Mouse (Mus musculus): ENCODE data around the gene Dip2a. TPM values are rescaled to one million over a fixed set of nuclear protein-coding genes. Genes with fewer than 3 reads are reported as not detected.
A peak's percentile ranks its signal among the peaks of the same experiment; 100 is the strongest.

Gene Dip2a
- polyA plus RNA-seq, 1 experiment from 2014 or later, result 7.1 TPM

DNA sequence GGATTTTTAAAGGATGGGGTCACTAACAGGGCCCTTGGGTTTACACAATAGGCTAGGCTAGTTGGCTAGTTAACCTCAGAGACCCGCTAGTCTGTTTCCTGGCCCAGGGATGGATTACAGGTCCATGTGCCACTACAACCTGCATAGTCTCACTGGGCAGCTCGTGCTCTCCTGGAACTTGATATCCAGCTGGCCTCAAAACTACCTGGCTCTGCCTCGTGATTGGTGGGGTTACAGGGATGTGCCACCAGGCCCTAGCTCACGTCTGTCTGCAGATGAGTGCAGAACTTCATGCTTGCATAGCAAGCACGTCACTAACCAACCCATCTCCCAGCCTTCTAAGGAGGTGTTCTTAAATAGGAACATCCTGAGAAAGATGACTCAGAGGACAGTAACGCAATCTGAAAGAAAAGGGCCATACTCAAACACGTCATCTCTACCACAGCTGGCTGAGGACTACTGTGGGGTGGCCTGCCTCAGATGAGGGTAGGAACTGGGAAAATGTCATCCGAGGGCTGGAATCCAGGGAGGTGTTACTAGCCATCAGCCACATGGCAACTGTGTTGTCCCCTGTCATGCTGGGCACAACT lies 12.3 kb upstream of the Dip2a start:
- no peak for ATAC-seq (ENCODE audit: low FRiP score)
- no peak for DNase-seq (ENCODE audit: low spot score)
- Histone ChIP-seq H3K4me1 (replicated peaks; ENCODE audit: control insufficient read depth, insufficient read depth, low read length) (no peaks in the 10 kb centered on the region), H3K27me3 (ENCODE audit: control insufficient read depth, insufficient read depth, low read length) (no peaks in the 10 kb centered on the region), H3K4me3 (ENCODE audit: low read depth, low read length) (no peak overlapping the region), H3K4me2 (replicated peaks; ENCODE audit: low read depth, low read length) (no peak overlapping the region), H3K36me3 (ENCODE audit: control insufficient read depth, insufficient read depth, low read length) (0 out of 2 replicates have a peak, but pooled peaks cover 2% of the 10 kb centered on the region), H3K27ac (ENCODE audit: low read depth, low read length) (no peak overlapping the region), H3K9me3 (ENCODE audit: control insufficient read depth, low read length) (no peaks in the 10 kb centered on the region), H3K9ac (ENCODE audit: low read depth, low read length) (no peak overlapping the region)
- WGBS, result 96% methylated on average over 8 of the region's 8 CpGs

DNA sequence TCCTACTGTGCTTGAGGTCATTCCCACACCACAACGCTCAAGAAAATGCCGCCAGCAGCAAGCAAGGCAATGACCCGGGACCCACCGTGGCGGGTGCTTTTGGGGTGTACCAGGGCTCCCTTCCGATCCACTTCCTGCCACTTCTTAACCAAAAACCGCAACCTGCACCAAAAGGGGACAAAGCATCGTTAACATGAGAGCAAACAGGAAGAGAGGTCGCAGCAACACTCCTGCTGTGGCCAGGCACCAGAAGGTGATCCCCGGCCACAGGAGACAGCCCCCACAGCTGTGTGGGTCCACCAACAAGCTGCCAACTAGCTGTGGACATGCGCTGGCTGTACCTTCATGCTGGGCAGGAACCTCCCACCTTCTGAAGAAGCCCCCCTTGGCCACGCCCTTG lies 9.9 kb upstream of the Dip2a start:
- Histone ChIP-seq H3K9me3 (ENCODE audit: control insufficient read depth, low read length) (no peaks in the 10 kb centered on the region), H3K27me3 (ENCODE audit: control insufficient read depth, insufficient read depth, low read length) (no peaks in the 10 kb centered on the region), H3K36me3 (ENCODE audit: control insufficient read depth, insufficient read depth, low read length) (0 out of 2 replicates have a peak, but pooled peaks cover 4% of the 10 kb centered on the region), H3K4me2 (replicated peaks; ENCODE audit: low read depth, low read length) (no peak overlapping the region), H3K4me1 (replicated peaks; ENCODE audit: control insufficient read depth, insufficient read depth, low read length) (no peaks in the 10 kb centered on the region), H3K4me3 (ENCODE audit: low read depth, low read length) (no peak overlapping the region), H3K9ac (ENCODE audit: low read depth, low read length) (no peak overlapping the region), H3K27ac (ENCODE audit: low read depth, low read length) (no peak overlapping the region)
- DNase-seq (ENCODE audit: low spot score) (no peak), ATAC-seq (ENCODE audit: low FRiP score) (no peak)
- 91% methylated on average over 12 of the region's 12 CpGs for WGBS

DNA sequence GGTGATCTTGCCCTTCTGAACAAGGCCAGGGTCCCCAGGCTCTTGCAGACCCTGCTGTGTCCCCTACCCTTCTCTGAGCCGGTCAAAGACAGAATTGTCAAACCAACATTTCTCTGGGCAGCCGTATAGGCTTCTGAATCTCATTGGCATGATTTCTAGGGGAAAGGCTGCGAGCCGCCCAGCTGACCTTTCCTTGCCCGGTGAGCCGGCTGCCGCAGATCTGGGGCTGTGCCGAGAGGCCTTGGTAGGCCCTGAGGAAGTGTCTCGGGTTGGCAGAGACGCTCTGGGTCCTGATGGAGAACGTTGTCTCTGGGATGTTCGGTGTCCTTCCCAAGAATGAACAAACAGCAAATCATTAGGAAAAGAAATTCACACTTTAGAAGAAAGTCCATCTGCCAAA lies 8.9 kb upstream of the Dip2a start:
- no peak overlapping the region for H3K4me2 ChIP-seq (replicated peaks; ENCODE audit: low read depth, low read length)
- no peak for DNase-seq (ENCODE audit: low spot score)
- 0 out of 2 replicates have a peak, but pooled peaks cover 4% of the 10 kb centered on the region for H3K36me3 ChIP-seq (ENCODE audit: control insufficient read depth, insufficient read depth, low read length)
- no peaks in the 10 kb centered on the region for H3K9me3 ChIP-seq (ENCODE audit: control insufficient read depth, low read length)
- no peaks in the 10 kb centered on the region for H3K4me1 ChIP-seq (replicated peaks; ENCODE audit: control insufficient read depth, insufficient read depth, low read length)
- H3K27ac ChIP-seq (ENCODE audit: low read depth, low read length), result no peak overlapping the region
- no peak overlapping the region for H3K9ac ChIP-seq (ENCODE audit: low read depth, low read length)
- no peaks in the 10 kb centered on the region for H3K27me3 ChIP-seq (ENCODE audit: control insufficient read depth, insufficient read depth, low read length)
- H3K4me3 ChIP-seq (ENCODE audit: low read depth, low read length), result no peak overlapping the region
- WGBS, result 97% methylated on average over 12 of the region's 12 CpGs
- ATAC-seq (ENCODE audit: low FRiP score), result no peak

DNA sequence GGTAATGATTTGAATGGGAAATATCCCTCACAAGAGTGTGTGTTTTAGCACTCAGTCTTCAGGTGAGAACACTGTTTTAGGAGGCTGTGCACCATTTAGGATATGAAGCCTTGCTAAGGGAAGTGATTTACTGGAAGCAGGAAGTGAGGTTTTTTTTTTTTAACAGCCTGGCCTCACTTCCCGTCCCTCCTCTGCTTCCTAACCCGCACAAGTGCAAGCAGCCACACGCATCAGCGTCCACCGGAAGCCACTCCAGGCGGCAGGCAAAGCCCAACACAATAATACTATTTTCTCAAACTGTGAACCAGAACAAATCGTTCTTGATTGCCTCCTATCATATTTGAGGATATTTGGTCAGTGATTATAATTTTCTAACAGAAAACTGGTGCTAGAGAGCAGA lies 6.9 kb upstream of the Dip2a start:
- no peak for DNase-seq (ENCODE audit: low spot score)
- Histone ChIP-seq H3K9ac (ENCODE audit: low read depth, low read length) (no peak overlapping the region), H3K4me1 (replicated peaks; ENCODE audit: control insufficient read depth, insufficient read depth, low read length) (no peaks in the 10 kb centered on the region), H3K27me3 (ENCODE audit: control insufficient read depth, insufficient read depth, low read length) (no peaks in the 10 kb centered on the region), H3K4me2 (replicated peaks; ENCODE audit: low read depth, low read length) (no peak overlapping the region), H3K9me3 (ENCODE audit: control insufficient read depth, low read length) (no peaks in the 10 kb centered on the region), H3K36me3 (ENCODE audit: control insufficient read depth, insufficient read depth, low read length) (0 out of 2 replicates have a peak, but pooled peaks cover 4% of the 10 kb centered on the region), H3K27ac (ENCODE audit: low read depth, low read length) (no peak overlapping the region), H3K4me3 (ENCODE audit: low read depth, low read length) (no peak overlapping the region)
- 90% methylated on average over 7 of the region's 7 CpGs for WGBS
- no peak for ATAC-seq (ENCODE audit: low FRiP score)

DNA sequence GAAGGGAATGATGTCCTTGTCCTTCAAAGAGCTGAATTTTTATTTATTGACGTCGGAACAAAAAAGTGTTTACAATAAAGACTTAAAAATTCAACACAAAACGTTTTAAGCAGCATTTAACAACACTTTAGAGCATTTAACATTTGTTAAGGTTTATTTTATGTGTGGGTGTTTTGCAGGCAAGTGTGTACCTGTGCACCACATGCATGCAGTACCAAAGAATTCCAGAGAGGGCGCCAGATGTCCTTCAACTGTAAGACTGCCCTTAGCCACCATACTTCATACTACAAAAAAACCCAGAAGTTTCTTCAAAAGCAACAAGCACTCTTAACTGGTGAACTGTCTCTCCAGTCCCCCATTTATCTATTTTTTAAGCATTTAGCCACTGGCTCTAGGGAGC lies 1.5 kb upstream of the Dip2a start:
- Histone ChIP-seq H3K4me3 (ENCODE audit: low read depth, low read length) (no peak overlapping the region), H3K36me3 (ENCODE audit: control insufficient read depth, insufficient read depth, low read length) (no peaks in the 10 kb centered on the region), H3K9ac (ENCODE audit: low read depth, low read length) (no peak overlapping the region), H3K4me1 (replicated peaks; ENCODE audit: control insufficient read depth, insufficient read depth, low read length) (0 out of 2 replicates have a peak, but pooled peaks cover 2% of the 10 kb centered on the region), H3K9me3 (ENCODE audit: control insufficient read depth, low read length) (no peaks in the 10 kb centered on the region), H3K27me3 (ENCODE audit: control insufficient read depth, insufficient read depth, low read length) (no peaks in the 10 kb centered on the region), H3K27ac (ENCODE audit: low read depth, low read length) (no peak overlapping the region), H3K4me2 (replicated peaks; ENCODE audit: low read depth, low read length) (no peak overlapping the region)
- ATAC-seq (ENCODE audit: low FRiP score), result no peak
- 9% methylated on average over 4 of the region's 4 CpGs for WGBS
- DNase-seq (ENCODE audit: low spot score), result peak; percentile 74

DNA sequence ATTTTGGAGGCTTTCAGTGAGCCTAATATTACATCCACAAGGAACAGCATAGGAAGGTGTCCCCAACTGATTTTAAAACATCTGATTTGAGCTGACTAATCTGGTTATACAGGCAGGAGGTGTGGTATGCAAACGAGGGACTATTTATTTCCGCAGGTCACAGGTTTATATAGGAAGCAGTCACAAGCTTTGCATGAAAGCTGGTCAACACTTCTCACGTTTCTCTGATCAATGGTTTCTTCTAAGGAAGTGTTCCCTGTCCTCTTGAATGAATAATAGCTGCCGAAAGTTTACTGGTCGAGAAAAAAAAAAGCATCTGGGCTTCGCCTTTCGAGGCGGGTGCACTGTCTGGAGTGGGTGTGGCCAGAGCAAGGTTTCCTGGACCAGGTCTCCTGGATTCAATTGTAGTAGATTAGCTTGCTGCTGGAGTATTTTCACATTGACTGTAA lies 976 bp upstream of the Dip2a start:
- H3K27ac ChIP-seq (ENCODE audit: low read depth, low read length), result no peak overlapping the region
- 0 out of 2 replicates have a peak, but pooled peaks cover 2% of the 10 kb centered on the region for H3K4me1 ChIP-seq (replicated peaks; ENCODE audit: control insufficient read depth, insufficient read depth, low read length)
- no peak for ATAC-seq (ENCODE audit: low FRiP score)
- H3K9me3 ChIP-seq (ENCODE audit: control insufficient read depth, low read length), result no peaks in the 10 kb centered on the region
- peak overlapping the region; percentile 55; the same call in 1 of the 2 replicates for H3K4me2 ChIP-seq (replicated peaks; ENCODE audit: low read depth, low read length)
- 38% methylated on average over 8 of the region's 8 CpGs for WGBS
- peak; percentile 7 for DNase-seq (ENCODE audit: low spot score)
- no peak overlapping the region for H3K9ac ChIP-seq (ENCODE audit: low read depth, low read length)
- no peaks in the 10 kb centered on the region for H3K27me3 ChIP-seq (ENCODE audit: control insufficient read depth, insufficient read depth, low read length)
- no peak overlapping the region for H3K4me3 ChIP-seq (ENCODE audit: low read depth, low read length)
- H3K36me3 ChIP-seq (ENCODE audit: control insufficient read depth, insufficient read depth, low read length), result no peaks in the 10 kb centered on the region

DNA sequence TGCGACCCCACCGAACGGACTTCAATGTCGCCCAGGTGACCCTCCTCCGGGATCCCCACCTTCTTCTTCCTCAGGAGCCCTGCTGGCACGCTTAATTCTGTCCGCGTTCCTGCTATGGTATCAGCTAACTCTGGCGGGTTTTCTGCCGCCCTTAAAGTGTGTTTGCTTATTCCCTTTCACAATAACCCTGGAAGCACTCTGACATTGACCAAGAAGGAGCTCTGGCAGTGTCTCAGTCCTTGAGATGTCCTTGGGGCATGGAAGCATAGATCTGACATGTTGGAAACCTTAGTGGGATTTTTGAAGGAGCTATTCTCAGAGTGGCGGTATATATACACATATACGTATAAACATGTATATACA lies 430 bp upstream of the Dip2a start:
- Histone ChIP-seq H3K9ac (ENCODE audit: low read depth, low read length) (peak overlapping the region; percentile 92), H3K4me3 (ENCODE audit: low read depth, low read length) (peak overlapping the region; percentile 82), H3K4me1 (replicated peaks; ENCODE audit: control insufficient read depth, insufficient read depth, low read length) (0 out of 2 replicates have a peak, but pooled peaks cover 2% of the 10 kb centered on the region), H3K36me3 (ENCODE audit: control insufficient read depth, insufficient read depth, low read length) (no peaks in the 10 kb centered on the region), H3K27ac (ENCODE audit: low read depth, low read length) (no peak overlapping the region), H3K4me2 (replicated peaks; ENCODE audit: low read depth, low read length) (peak overlapping the region; percentile 55), H3K27me3 (ENCODE audit: control insufficient read depth, insufficient read depth, low read length) (no peaks in the 10 kb centered on the region), H3K9me3 (ENCODE audit: control insufficient read depth, low read length) (no peaks in the 10 kb centered on the region)
- peak; percentile 55; the same call in 1 of the 2 replicates for ATAC-seq (ENCODE audit: low FRiP score)
- DNase-seq (ENCODE audit: low spot score), result no peak
- 8% methylated on average over 10 of the region's 12 CpGs for WGBS

DNA sequence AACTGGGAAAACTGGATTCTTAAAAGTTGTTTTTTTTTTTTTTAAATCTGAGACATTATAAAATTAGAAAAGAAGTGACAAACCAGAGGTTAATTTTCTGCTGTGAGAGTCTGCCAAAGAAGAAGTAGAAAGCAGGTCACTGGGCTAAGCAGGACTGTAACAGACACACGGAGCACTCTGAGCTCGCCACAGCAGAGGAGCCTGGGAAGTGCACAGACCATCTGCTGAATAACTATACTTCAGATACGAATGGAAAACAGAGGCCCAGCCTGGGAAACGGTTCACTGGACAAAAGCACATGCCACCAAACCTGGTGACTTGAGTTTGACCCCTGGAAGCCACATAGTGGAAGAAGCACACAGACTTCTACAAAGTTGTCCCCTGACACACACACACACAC lies 10.7 kb downstream of the Dip2a start:
- Histone ChIP-seq H3K27ac (ENCODE audit: low read depth, low read length) (no peak overlapping the region), H3K36me3 (ENCODE audit: control insufficient read depth, insufficient read depth, low read length) (no peaks in the 10 kb centered on the region), H3K9me3 (ENCODE audit: control insufficient read depth, low read length) (no peaks in the 10 kb centered on the region), H3K27me3 (ENCODE audit: control insufficient read depth, insufficient read depth, low read length) (no peaks in the 10 kb centered on the region), H3K4me3 (ENCODE audit: low read depth, low read length) (no peak overlapping the region), H3K9ac (ENCODE audit: low read depth, low read length) (no peak overlapping the region), H3K4me1 (replicated peaks; ENCODE audit: control insufficient read depth, insufficient read depth, low read length) (no peaks in the 10 kb centered on the region), H3K4me2 (replicated peaks; ENCODE audit: low read depth, low read length) (no peak overlapping the region)
- ATAC-seq (ENCODE audit: low FRiP score) (no peak), DNase-seq (ENCODE audit: low spot score) (no peak)
- 45% methylated on average over 4 of the region's 4 CpGs for WGBS

DNA sequence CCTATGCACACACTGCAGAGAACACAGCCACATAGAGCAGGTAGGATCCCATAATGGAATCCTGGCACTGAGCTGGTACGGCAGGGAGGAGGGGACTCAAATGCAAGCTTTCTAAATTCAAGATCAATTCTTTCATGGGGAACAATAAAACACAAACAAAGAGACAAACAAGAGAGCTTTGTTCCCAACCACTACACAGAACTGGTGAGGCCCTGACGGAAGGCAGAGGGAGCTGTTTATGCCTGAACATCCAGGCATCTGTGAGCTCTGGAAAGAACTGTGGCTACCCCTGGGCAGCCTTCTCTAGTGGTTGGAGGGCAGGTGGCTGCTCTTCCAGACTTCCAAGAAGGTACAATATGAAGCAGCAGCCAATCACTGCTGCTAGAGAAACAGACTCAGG lies 13.1 kb downstream of the Dip2a start:
- DNase-seq (ENCODE audit: low spot score), result no peak
- H3K4me2 ChIP-seq (replicated peaks; ENCODE audit: low read depth, low read length), result no peak overlapping the region
- no peak overlapping the region for H3K4me3 ChIP-seq (ENCODE audit: low read depth, low read length)
- H3K9ac ChIP-seq (ENCODE audit: low read depth, low read length), result no peak overlapping the region
- H3K27me3 ChIP-seq (ENCODE audit: control insufficient read depth, insufficient read depth, low read length), result no peaks in the 10 kb centered on the region
- H3K4me1 ChIP-seq (replicated peaks; ENCODE audit: control insufficient read depth, insufficient read depth, low read length), result no peaks in the 10 kb centered on the region
- no peaks in the 10 kb centered on the region for H3K36me3 ChIP-seq (ENCODE audit: control insufficient read depth, insufficient read depth, low read length)
- no peak for ATAC-seq (ENCODE audit: low FRiP score)
- H3K9me3 ChIP-seq (ENCODE audit: control insufficient read depth, low read length), result no peaks in the 10 kb centered on the region
- no peak overlapping the region for H3K27ac ChIP-seq (ENCODE audit: low read depth, low read length)
- WGBS, result 46% methylated on average over 2 of the region's 2 CpGs

Data from hindbrain, embryonic 11.5 days (tissue).